Mouse (Mus musculus): ENCODE data around the gene Ppia. TPM values are rescaled to one million over a fixed set of nuclear protein-coding genes. Genes with fewer than 3 reads are reported as not detected.
A peak's percentile ranks its signal among the peaks of the same experiment; 100 is the strongest.
"Not testable (repeated sequence)": the region's sequence is repeated elsewhere in the genome, so short reads cannot be mapped to it uniquely, and the experiment has no call there.

Gene Ppia
- polyA plus RNA-seq, 1 experiment: 276 TPM

GRCm38 (mm10) chr11:6404699-6405566 is 10.3 kb upstream of the Ppia start:
- no peak for TF ChIP-seq CTCF (IDR thresholded peaks at IDR 0.05; ENCODE audit: extremely low read depth, insufficient read length, insufficient replicate concordance, low read depth, low read length)
- no peak for TF ChIP-seq POLR2A (IDR thresholded peaks at IDR 0.05; ENCODE audit: low read depth, low read length)
- no peaks in the 10 kb centered on the region for H3K27me3 ChIP-seq (ENCODE audit: control insufficient read depth, insufficient read depth, low read length)
- H3K27ac ChIP-seq (ENCODE audit: insufficient read depth, low read depth, low read length): 0 out of 2 replicates have a peak overlapping the region, but pooled peaks have one; percentile 30
- peaks cover 2% of the 10 kb centered on the region; the same call in 1 of the 2 replicates for H3K4me1 ChIP-seq (ENCODE audit: control insufficient read depth, insufficient read depth, insufficient read length, low read length)
- WGBS: 83% methylated on average over 9 of the region's 9 CpGs
- peaks cover 55% of the 10 kb centered on the region for H3K36me3 ChIP-seq (ENCODE audit: control insufficient read depth, insufficient read depth, low read length)
- no peak overlapping the region for H3K4me3 ChIP-seq (ENCODE audit: low read depth, low read length)

DNA sequence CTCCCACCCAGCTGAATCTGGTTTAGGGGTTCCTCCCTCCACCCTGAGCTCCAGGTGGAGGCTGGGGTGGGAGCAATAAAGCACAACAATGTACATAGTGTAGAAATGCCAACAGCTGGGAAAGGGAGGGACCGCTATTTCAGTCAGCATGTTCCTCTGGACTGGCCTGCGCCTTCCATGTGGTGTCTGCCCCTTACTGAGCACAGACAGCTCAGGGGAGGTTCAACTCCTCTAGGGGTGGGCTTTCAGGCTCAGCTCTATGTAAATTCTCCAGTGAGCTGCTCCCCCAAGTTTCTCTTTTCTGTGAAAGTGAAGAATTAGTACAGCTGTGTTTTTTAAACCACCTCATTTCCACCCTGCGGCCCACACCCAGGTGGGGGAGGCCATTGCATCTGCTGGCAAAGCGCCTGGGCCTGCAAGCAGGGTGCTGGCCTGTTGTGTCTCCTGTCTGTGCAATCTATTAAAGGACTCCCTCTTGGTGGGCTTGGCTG is 9.6 kb upstream of the Ppia start:
- H3K36me3 ChIP-seq (ENCODE audit: control insufficient read depth, insufficient read depth, low read length): peaks cover 50% of the 10 kb centered on the region
- H3K27ac ChIP-seq (ENCODE audit: insufficient read depth, low read depth, low read length): 0 out of 2 replicates have a peak overlapping the region, but pooled peaks have one; percentile 30
- H3K4me1 ChIP-seq (ENCODE audit: control insufficient read depth, insufficient read depth, insufficient read length, low read length): peaks cover 2% of the 10 kb centered on the region; the same call in 1 of the 2 replicates
- no peak for TF ChIP-seq POLR2A (IDR thresholded peaks at IDR 0.05; ENCODE audit: low read depth, low read length)
- no peak for TF ChIP-seq CTCF (IDR thresholded peaks at IDR 0.05; ENCODE audit: extremely low read depth, insufficient read length, insufficient replicate concordance, low read depth, low read length)
- no peaks in the 10 kb centered on the region for H3K27me3 ChIP-seq (ENCODE audit: control insufficient read depth, insufficient read depth, low read length)
- H3K4me3 ChIP-seq (ENCODE audit: low read depth, low read length): no peak overlapping the region
- 68% methylated on average over 4 of the region's 4 CpGs for WGBS

- H3K4me3 ChIP-seq (ENCODE audit: low read depth, low read length): no peak overlapping the region
- H3K4me1 ChIP-seq (ENCODE audit: control insufficient read depth, insufficient read depth, insufficient read length, low read length): peaks cover 2% of the 10 kb centered on the region; the same call in 1 of the 2 replicates
- peaks cover 42% of the 10 kb centered on the region for H3K36me3 ChIP-seq (ENCODE audit: control insufficient read depth, insufficient read depth, low read length)
Observed at GRCm38 (mm10) chr11:6406251-6407161, 8.7 kb upstream of the Ppia start.

DNA sequence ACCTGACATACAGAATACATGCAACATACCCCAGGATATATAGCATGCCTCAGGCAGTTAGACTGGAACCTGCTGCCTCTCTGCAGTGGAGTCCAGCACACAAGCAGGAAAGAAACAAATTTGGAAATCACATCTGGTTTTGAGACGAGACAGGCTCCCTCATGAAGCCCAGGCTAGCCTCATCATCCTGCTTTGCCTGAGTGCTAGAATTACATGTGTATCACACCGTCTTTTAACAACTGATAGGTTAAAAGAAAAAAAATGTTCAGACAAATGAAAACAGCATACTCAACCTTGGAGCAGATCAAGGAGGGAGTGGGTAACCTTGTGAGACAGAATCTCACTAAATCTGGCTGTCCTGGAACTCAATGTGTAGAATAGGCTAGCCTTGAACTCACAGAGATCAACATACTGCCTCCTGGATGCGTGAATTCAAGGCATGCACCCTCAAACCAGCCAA is 8.1 kb upstream of the Ppia start:
- Histone ChIP-seq H3K27me3 (ENCODE audit: control insufficient read depth, insufficient read depth, low read length) (no peaks in the 10 kb centered on the region), H3K4me3 (ENCODE audit: low read depth, low read length) (no peak overlapping the region), H3K36me3 (ENCODE audit: control insufficient read depth, insufficient read depth, low read length) (peaks cover 35% of the 10 kb centered on the region), H3K27ac (ENCODE audit: insufficient read depth, low read depth, low read length) (no peak overlapping the region), H3K4me1 (ENCODE audit: control insufficient read depth, insufficient read depth, insufficient read length, low read length) (peaks cover 2% of the 10 kb centered on the region; the same call in 1 of the 2 replicates)
- WGBS: 90% methylated on average over 3 of the region's 3 CpGs
- no peak for TF ChIP-seq POLR2A (IDR thresholded peaks at IDR 0.05; ENCODE audit: low read depth, low read length)
- TF ChIP-seq CTCF (IDR thresholded peaks at IDR 0.05; ENCODE audit: extremely low read depth, insufficient read length, insufficient replicate concordance, low read depth, low read length): no peak

More at GRCm38 (mm10) chr11:6406251-6407161, 8.7 kb upstream of the Ppia start:
- TF ChIP-seq CTCF (IDR thresholded peaks at IDR 0.05; ENCODE audit: extremely low read depth, insufficient read length, insufficient replicate concordance, low read depth, low read length): no peak
- no peak for TF ChIP-seq POLR2A (IDR thresholded peaks at IDR 0.05; ENCODE audit: low read depth, low read length)
- 57% methylated on average over 14 of the region's 14 CpGs for WGBS
- Histone ChIP-seq H3K27ac (ENCODE audit: insufficient read depth, low read depth, low read length) (peak overlapping the region; percentile 36; the same call in 1 of the 2 replicates), H3K27me3 (ENCODE audit: control insufficient read depth, insufficient read depth, low read length) (no peaks in the 10 kb centered on the region)

- H3K27ac ChIP-seq (ENCODE audit: insufficient read depth, low read depth, low read length): no peak overlapping the region
- 64% methylated on average over 5 of the region's 5 CpGs for WGBS
- no peak overlapping the region for H3K4me3 ChIP-seq (ENCODE audit: low read depth, low read length)
- H3K4me1 ChIP-seq (ENCODE audit: control insufficient read depth, insufficient read depth, insufficient read length, low read length): peaks cover 6% of the 10 kb centered on the region
- no peak for TF ChIP-seq CTCF (IDR thresholded peaks at IDR 0.05; ENCODE audit: extremely low read depth, insufficient read length, insufficient replicate concordance, low read depth, low read length)
- no peak for TF ChIP-seq POLR2A (IDR thresholded peaks at IDR 0.05; ENCODE audit: low read depth, low read length)
- H3K27me3 ChIP-seq (ENCODE audit: control insufficient read depth, insufficient read depth, low read length): no peaks in the 10 kb centered on the region
- H3K36me3 ChIP-seq (ENCODE audit: control insufficient read depth, insufficient read depth, low read length): peaks cover 6% of the 10 kb centered on the region
Observed at GRCm38 (mm10) chr11:6410050-6410602, 5.1 kb upstream of the Ppia start.

GRCm38 (mm10) chr11:6410755-6411154 is 4.5 kb upstream of the Ppia start:
- not testable (repeated sequence) for H3K4me1 ChIP-seq (ENCODE audit: control insufficient read depth, insufficient read depth, insufficient read length, low read length); H3K27me3 ChIP-seq (ENCODE audit: control insufficient read depth, insufficient read depth, low read length); H3K36me3 ChIP-seq (ENCODE audit: control insufficient read depth, insufficient read depth, low read length); H3K4me3 ChIP-seq (ENCODE audit: low read depth, low read length); H3K27ac ChIP-seq (ENCODE audit: insufficient read depth, low read depth, low read length)
- WGBS: 81% methylated on average over 5 of the region's 5 CpGs

Data from small intestine, adult 2 months (tissue).